Mouse (Mus musculus) E14TG2a.4 (cell line): ENCODE data around the gene Myh11.

Source experiments
- CTCF ChIP-seq: conservative IDR thresholded peaks from 2 replicates; pipeline ENCODE4 v1.5.1; 2014; ENCODE audit warnings: low read length
- NANOG ChIP-seq: IDR thresholded peaks from 2 replicates; pipeline ENCODE4 v1.6.1; 2014; ENCODE audit warnings: borderline replicate concordance, low read length, mixed read lengths

GRCm38 (mm10) chr16:14265203-14265920, 25.8 kb downstream of the Myh11 start:
- no peak for TF ChIP-seq CTCF
- TF ChIP-seq NANOG, result no peak
